In the genomic region with DNA sequence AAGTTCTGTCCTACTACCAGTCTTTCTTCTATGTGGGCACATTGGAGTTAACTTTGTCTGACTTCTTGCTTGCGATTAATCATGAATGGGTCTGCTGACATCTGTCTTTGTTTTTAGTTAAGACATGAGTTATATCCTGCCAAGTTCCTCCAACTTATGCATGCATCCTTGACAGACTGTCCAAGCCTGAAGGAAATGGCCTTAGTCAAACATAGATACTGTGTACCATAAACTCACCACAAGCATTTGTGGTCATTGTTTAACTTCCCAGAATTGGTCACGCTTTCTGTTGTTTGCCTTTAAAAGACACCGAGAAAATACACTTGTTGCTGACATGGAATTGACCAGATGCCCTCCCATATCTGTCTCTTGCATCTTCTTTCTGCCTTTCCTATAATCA, we compare ENCODE assay signal across 23 mouse cellular contexts.
"Had no signal": no experiment of that assay in that cellular context is flagged by ENCODE, and none has a peak within 500 bp of the region (broad histone marks: within the 10 kb centered on the region; RNA-seq: fewer than 3 reads in every experiment).

No protein-coding gene starts in this region.

- DNase-seq: cerebellum, adult 9-10 months; cerebellum, adult 9-11 months; cerebellum, postnatal 10 days; cerebellum, postnatal 14 days; cerebellum, postnatal 25 days; cerebellum, postnatal 36 days; embryo, embryonic 11 days; forebrain, postnatal 0 days; gastrocnemius, adult 2 months; gastrocnemius, postnatal 10 days; gastrocnemius, postnatal 14 days; gastrocnemius, postnatal 25 days; gastrocnemius, postnatal 36 days; heart, adult 18-20 months; heart, adult 2 months had no signal

- H3K27me3 ChIP-seq: embryonic facial prominence, embryonic 12.5 days; embryonic facial prominence, embryonic 13.5 days; embryonic facial prominence, embryonic 15.5 days; forebrain, embryonic 12.5 days; forebrain, embryonic 13.5 days; forebrain, embryonic 15.5 days had no signal

- ATAC-seq: forebrain, embryonic 13.5 days; forebrain, embryonic 14.5 days; forebrain, embryonic 15.5 days; forebrain, embryonic 16.5 days; forebrain, postnatal 0 days had no signal
